10 mouse cellular contexts compared by ENCODE assay signal in the genomic region with DNA sequence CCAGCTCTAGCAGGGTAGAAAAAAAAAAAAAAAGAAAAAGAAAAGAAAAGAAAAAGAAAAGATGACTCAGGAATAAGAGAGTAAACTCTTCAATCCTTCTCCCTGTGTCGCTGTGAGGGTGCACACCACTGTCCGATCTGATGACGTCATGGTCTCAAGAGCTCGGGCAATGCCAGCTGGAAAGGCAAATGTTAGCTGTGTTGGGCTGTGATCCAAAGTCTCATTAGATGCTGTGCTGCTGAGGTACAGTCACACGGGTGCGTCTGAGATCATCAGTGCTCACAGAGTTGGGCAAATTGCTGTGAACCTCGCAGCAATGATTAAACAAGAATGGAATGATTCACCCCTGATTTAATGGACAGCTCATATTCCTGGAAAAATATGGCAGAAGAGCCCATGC. TPM values are rescaled to one million over a fixed set of nuclear protein-coding genes. Genes with fewer than 3 reads are reported as not detected.
DNase-seq lines count a peak whose midpoint lies in the region; ATAC-seq lines count a peak whose summit lies in the region.
"Had no signal": no experiment of that assay in that cellular context is flagged by ENCODE, and none has a peak within 500 bp of the region (broad histone marks: within the 10 kb centered on the region; RNA-seq: fewer than 3 reads in every experiment).

No protein-coding gene starts in this region.

- 81% methylated on average over 7 of the region's 7 CpGs for WGBS in midbrain, embryonic 14.5 days
- WGBS in midbrain, embryonic 15.5 days, result 68% methylated on average over 7 of the region's 7 CpGs

- no peaks in the 10 kb centered on the region for H3K4me1 ChIP-seq in midbrain, embryonic 14.5 days (ENCODE audit: control insufficient read depth, insufficient read depth, low read length)
- no peaks in the 10 kb centered on the region for H3K4me1 ChIP-seq in midbrain, embryonic 15.5 days

- H3K9ac ChIP-seq in midbrain, embryonic 14.5 days (replicated peaks; ENCODE audit: low read length), result no peak overlapping the region
- H3K9ac ChIP-seq in midbrain, embryonic 15.5 days, result no peak overlapping the region

- H3K27ac ChIP-seq in midbrain, embryonic 14.5 days (replicated peaks; ENCODE audit: low read depth, low read length), result no peak overlapping the region
- H3K27ac ChIP-seq in midbrain, embryonic 15.5 days, result no peak overlapping the region
- H3K27ac ChIP-seq: macrophage had no signal

- H3K27me3 ChIP-seq in midbrain, embryonic 14.5 days (ENCODE audit: control insufficient read depth, insufficient read depth, low read length), result no peaks in the 10 kb centered on the region
- H3K27me3 ChIP-seq in midbrain, embryonic 15.5 days (replicated peaks), result no peaks in the 10 kb centered on the region

- DNase-seq in frontal cortex, postnatal 36 days (ENCODE audit: low spot score in 2 of 2), result peak; percentile 4 to 11
- DNase-seq in frontal cortex, postnatal 14 days (ENCODE audit: low spot score in 2 of 2), result no peak
- peak; percentile 51 for DNase-seq in midbrain, embryonic 14.5 days
- DNase-seq in brain, adult 2 months (ENCODE audit: low read depth, low spot score), result peak; percentile 70
- peak; percentile 24 for DNase-seq in retina, postnatal 7 days (ENCODE audit: low read depth, low spot score)
- DNase-seq in thymus, postnatal 36 days, result no peak
- DNase-seq: liver; right cerebral cortex, postnatal 25 days had no signal

- H3K36me3 ChIP-seq in midbrain, embryonic 14.5 days (ENCODE audit: control insufficient read depth, insufficient read depth, low read length), result no peaks in the 10 kb centered on the region
- no peaks in the 10 kb centered on the region for H3K36me3 ChIP-seq in midbrain, embryonic 15.5 days (replicated peaks)

- H3K4me3 ChIP-seq in midbrain, embryonic 14.5 days (replicated peaks; ENCODE audit: low read depth, low read length), result no peak overlapping the region
- H3K4me3 ChIP-seq in midbrain, embryonic 15.5 days, result no peak overlapping the region

- ATAC-seq in midbrain, embryonic 14.5 days (ENCODE audit: low FRiP score, low TSS enrichment), result no peak
- ATAC-seq in midbrain, embryonic 15.5 days (replicated peaks), result no peak

- H3K4me2 ChIP-seq in midbrain, embryonic 14.5 days (ENCODE audit: low read length), result no peak overlapping the region
- no peak overlapping the region for H3K4me2 ChIP-seq in midbrain, embryonic 15.5 days

- no peaks in the 10 kb centered on the region for H3K9me3 ChIP-seq in midbrain, embryonic 14.5 days (ENCODE audit: control insufficient read depth, low read length)
- H3K9me3 ChIP-seq in midbrain, embryonic 15.5 days, result no peaks in the 10 kb centered on the region

RNA-seq across cellular contexts. Expression of gene Ptgr2, which starts 6.1 kb away (rescaled TPM):
- 14.0 and 14.4 TPM in 2 replicates for polyA plus RNA-seq in midbrain, embryonic 14.5 days (2014; fragmentation: Nextera tagmentation; extraction: Ambion mirVana)
- polyA plus RNA-seq in midbrain, embryonic 15.5 days (2015; fragmentation: Nextera tagmentation; extraction: Ambion mirVana), result 15.8 and 16.6 TPM in 2 replicates

RNA-seq across cellular contexts. Expression of gene Zfp410, which starts 37.8 kb away (rescaled TPM):
- polyA plus RNA-seq in midbrain, embryonic 14.5 days (2014; fragmentation: Nextera tagmentation; extraction: Ambion mirVana), result 62.9 and 79.8 TPM in 2 replicates
- 72.6 and 78.3 TPM in 2 replicates for polyA plus RNA-seq in midbrain, embryonic 15.5 days (2015; fragmentation: Nextera tagmentation; extraction: Ambion mirVana)

Comparison
In these comparisons a context has a peak if more than half of its experiments do, and no peak if none do; other contexts are left out.
1. DNase-seq: peak in frontal cortex, postnatal 36 days (2 of 2), midbrain, embryonic 14.5 days (single experiment), brain, adult 2 months (single experiment) and retina, postnatal 7 days (single experiment); none in frontal cortex, postnatal 14 days (0 of 2) and thymus, postnatal 36 days (0 of 2).